Mouse (Mus musculus): Measurements from ENCODE around the gene Nabp2. TPM values are rescaled to one million over a fixed set of nuclear protein-coding genes. Genes with fewer than 3 reads are reported as not detected.
A peak's percentile ranks its signal among the peaks of the same experiment; 100 is the strongest.

The Nabp2 gene
- polyA plus RNA-seq (2016; fragmentation: Nextera tagmentation; extraction: Ambion mirVana): 161 and 164 TPM in 2 replicates

GRCm38 (mm10) chr10:128411211-128412054, at the start of gene Nabp2, which contains the start of gene Rnf41:
Nabp2 (minus strand) TSS chr10:128411492.
Rnf41 (plus strand) TSS chr10:128411657.
- peaks cover 55% of the 10 kb centered on the region for H3K4me1 ChIP-seq
- no peaks in the 10 kb centered on the region for H3K27me3 ChIP-seq (ENCODE audit: poor library complexity, severe bottlenecking)
- peaks cover 53% of the 10 kb centered on the region for H3K36me3 ChIP-seq (replicated peaks)
- no peaks in the 10 kb centered on the region for H3K9me3 ChIP-seq
- WGBS: under 1% methylated on average over 50 of the region's 50 CpGs
- H3K27ac ChIP-seq: peak within 1 kb of the TSS; percentile 96
- peak within 1 kb of the TSS; percentile 99 for H3K4me3 ChIP-seq
- peak; percentile 99 for DNase-seq (ENCODE audit: extremely low spot score, low spot score)

- Histone ChIP-seq H3K4me1 (peaks cover 14% of the 10 kb centered on the region), H3K9me3 (no peaks in the 10 kb centered on the region), H3K27ac (peak overlapping the region; percentile 98), H3K27me3 (ENCODE audit: poor library complexity, severe bottlenecking) (peaks cover 21% of the 10 kb centered on the region), H3K36me3 (replicated peaks) (peaks cover 46% of the 10 kb centered on the region), H3K4me3 (peak overlapping the region; percentile 96)
- DNase-seq (ENCODE audit: extremely low spot score, low spot score): no peak
- 2% methylated on average over 5 of the region's 5 CpGs for WGBS
Measured at GRCm38 (mm10) chr10:128460270-128460630, 49.0 kb upstream of the Nabp2 start.

GRCm38 (mm10) chr10:128459409-128460269, 48.3 kb upstream of the Nabp2 start:
- H3K4me3 ChIP-seq: peak overlapping the region; percentile 96
- WGBS: 2% methylated on average over 56 of the region's 67 CpGs

GRCm38 (mm10) chr10:128458719-128459408, 47.6 kb upstream of the Nabp2 start, which contains the start of gene Smarcc2:
Smarcc2 (plus strand) TSS chr10:128459248.
- H3K36me3 ChIP-seq (replicated peaks): peaks cover 32% of the 10 kb centered on the region
- WGBS: under 1% methylated on average over 84 of the region's 86 CpGs
- H3K4me1 ChIP-seq: peaks cover 20% of the 10 kb centered on the region
- H3K27ac ChIP-seq: peak within 1 kb of the TSS; percentile 98
- peak within 1 kb of the TSS; percentile 96 for H3K4me3 ChIP-seq
- DNase-seq (ENCODE audit: extremely low spot score, low spot score): peak; percentile 80
- H3K27me3 ChIP-seq (ENCODE audit: poor library complexity, severe bottlenecking): peaks cover 21% of the 10 kb centered on the region
- H3K9me3 ChIP-seq: no peaks in the 10 kb centered on the region

More at GRCm38 (mm10) chr10:128459409-128460269, 48.3 kb upstream of the Nabp2 start:
- peaks cover 20% of the 10 kb centered on the region for H3K4me1 ChIP-seq
- peak; percentile 60 for DNase-seq (ENCODE audit: extremely low spot score, low spot score)
- peak overlapping the region; percentile 98 for H3K27ac ChIP-seq
- no peaks in the 10 kb centered on the region for H3K9me3 ChIP-seq
- H3K36me3 ChIP-seq (replicated peaks): peaks cover 40% of the 10 kb centered on the region
- peaks cover 21% of the 10 kb centered on the region for H3K27me3 ChIP-seq (ENCODE audit: poor library complexity, severe bottlenecking)

- under 1% methylated on average over 29 of the region's 29 CpGs for WGBS
- peak; percentile 95 for DNase-seq (ENCODE audit: extremely low spot score, low spot score)
- peak overlapping the region; percentile 96 for H3K4me3 ChIP-seq
- peaks cover 20% of the 10 kb centered on the region for H3K4me1 ChIP-seq
- H3K36me3 ChIP-seq (replicated peaks): peaks cover 27% of the 10 kb centered on the region
- peaks cover 21% of the 10 kb centered on the region for H3K27me3 ChIP-seq (ENCODE audit: poor library complexity, severe bottlenecking)
- H3K27ac ChIP-seq: peak overlapping the region; percentile 98
- no peaks in the 10 kb centered on the region for H3K9me3 ChIP-seq
Measured at GRCm38 (mm10) chr10:128458348-128458718, 47.0 kb upstream of the Nabp2 start.

GRCm38 (mm10) chr10:128457676-128458075, 46.4 kb upstream of the Nabp2 start:
- H3K36me3 ChIP-seq (replicated peaks): peaks cover 20% of the 10 kb centered on the region
- H3K4me3 ChIP-seq: no peak overlapping the region
- WGBS: 85% methylated on average over 6 of the region's 6 CpGs
- H3K27me3 ChIP-seq (ENCODE audit: poor library complexity, severe bottlenecking): peaks cover 21% of the 10 kb centered on the region
- H3K27ac ChIP-seq: no peak overlapping the region
- peaks cover 20% of the 10 kb centered on the region for H3K4me1 ChIP-seq
- H3K9me3 ChIP-seq: no peaks in the 10 kb centered on the region
- DNase-seq (ENCODE audit: extremely low spot score, low spot score): no peak

GRCm38 (mm10) chr10:128455280-128455679, 44.0 kb upstream of the Nabp2 start:
- WGBS: 4% methylated on average over 6 of the region's 6 CpGs
- Histone ChIP-seq H3K27me3 (ENCODE audit: poor library complexity, severe bottlenecking) (peaks cover 18% of the 10 kb centered on the region), H3K4me3 (peak overlapping the region; percentile 2; the same call in 1 of the 2 replicates), H3K4me1 (peaks cover 9% of the 10 kb centered on the region), H3K36me3 (replicated peaks) (no peaks in the 10 kb centered on the region), H3K9me3 (no peaks in the 10 kb centered on the region), H3K27ac (peak overlapping the region; percentile 44; the same call in 1 of the 2 replicates)
- peak; percentile 74 for DNase-seq (ENCODE audit: extremely low spot score, low spot score)

- Histone ChIP-seq H3K36me3 (replicated peaks) (no peaks in the 10 kb centered on the region), H3K4me1 (peaks cover 6% of the 10 kb centered on the region; the same call in 1 of the 2 replicates), H3K27me3 (ENCODE audit: poor library complexity, severe bottlenecking) (peaks cover 18% of the 10 kb centered on the region), H3K27ac (no peak overlapping the region), H3K9me3 (no peaks in the 10 kb centered on the region), H3K4me3 (no peak overlapping the region)
- WGBS: 84% methylated on average over 3 of the region's 3 CpGs
- no peak for DNase-seq (ENCODE audit: extremely low spot score, low spot score)
Measured at GRCm38 (mm10) chr10:128454471-128454870, 43.2 kb upstream of the Nabp2 start.

GRCm38 (mm10) chr10:128451014-128451413, 39.7 kb upstream of the Nabp2 start:
- 90% methylated on average over 6 of the region's 6 CpGs for WGBS
- H3K27ac ChIP-seq: no peak overlapping the region
- no peaks in the 10 kb centered on the region for H3K9me3 ChIP-seq
- no peak overlapping the region; the same call in 1 of the 2 replicates for H3K4me3 ChIP-seq
- H3K27me3 ChIP-seq (ENCODE audit: poor library complexity, severe bottlenecking): peaks cover 3% of the 10 kb centered on the region; the same call in 1 of the 2 replicates
- H3K36me3 ChIP-seq (replicated peaks): no peaks in the 10 kb centered on the region
- no peak for DNase-seq (ENCODE audit: extremely low spot score, low spot score)
- peaks cover 6% of the 10 kb centered on the region; the same call in 1 of the 2 replicates for H3K4me1 ChIP-seq

- WGBS: 90% methylated on average over 4 of the region's 4 CpGs
- peaks cover 24% of the 10 kb centered on the region for H3K36me3 ChIP-seq (replicated peaks)
- no peak for DNase-seq (ENCODE audit: extremely low spot score, low spot score)
- no peak overlapping the region for H3K4me3 ChIP-seq
- H3K4me1 ChIP-seq: no peaks in the 10 kb centered on the region
- H3K9me3 ChIP-seq: no peaks in the 10 kb centered on the region
- H3K27me3 ChIP-seq (ENCODE audit: poor library complexity, severe bottlenecking): no peaks in the 10 kb centered on the region
- no peak overlapping the region for H3K27ac ChIP-seq
Measured at GRCm38 (mm10) chr10:128445407-128445806, 34.1 kb upstream of the Nabp2 start.

- 77% methylated on average over 6 of the region's 6 CpGs for WGBS
- H3K27me3 ChIP-seq (ENCODE audit: poor library complexity, severe bottlenecking): no peaks in the 10 kb centered on the region
- H3K36me3 ChIP-seq (replicated peaks): peaks cover 35% of the 10 kb centered on the region
- no peak overlapping the region for H3K4me3 ChIP-seq
- H3K4me1 ChIP-seq: no peaks in the 10 kb centered on the region
- no peak overlapping the region for H3K27ac ChIP-seq
- no peaks in the 10 kb centered on the region for H3K9me3 ChIP-seq
- DNase-seq (ENCODE audit: extremely low spot score, low spot score): no peak
Measured at GRCm38 (mm10) chr10:128444354-128444753, 33.1 kb upstream of the Nabp2 start.

GRCm38 (mm10) chr10:128442718-128443117, 31.4 kb upstream of the Nabp2 start:
- Histone ChIP-seq H3K36me3 (replicated peaks) (peaks cover 51% of the 10 kb centered on the region), H3K4me3 (no peak overlapping the region), H3K27me3 (ENCODE audit: poor library complexity, severe bottlenecking) (no peaks in the 10 kb centered on the region), H3K9me3 (no peaks in the 10 kb centered on the region), H3K4me1 (no peaks in the 10 kb centered on the region), H3K27ac (no peak overlapping the region)
- WGBS: 92% methylated on average over 1 of the region's 1 CpGs
- no peak for DNase-seq (ENCODE audit: extremely low spot score, low spot score)

Data from forebrain, embryonic 10.5 days (tissue).